Mouse (Mus musculus) bone marrow macrophage, adult 2 months (primary cell): Measurements from ENCODE around the gene Proser3.

ENCODE experiments used
- CTCF ChIP-seq: IDR thresholded peaks from 2 replicates; pipeline ENCODE4 v1.5.1; 2012; ENCODE audit warnings: low read depth, mild to moderate bottlenecking, low read length, moderate library complexity
- POLR2A ChIP-seq: IDR thresholded peaks from 2 replicates; pipeline ENCODE4 v1.6.1; 2012; ENCODE audit warnings: mild to moderate bottlenecking, low read depth, low read length, borderline replicate concordance

DNA sequence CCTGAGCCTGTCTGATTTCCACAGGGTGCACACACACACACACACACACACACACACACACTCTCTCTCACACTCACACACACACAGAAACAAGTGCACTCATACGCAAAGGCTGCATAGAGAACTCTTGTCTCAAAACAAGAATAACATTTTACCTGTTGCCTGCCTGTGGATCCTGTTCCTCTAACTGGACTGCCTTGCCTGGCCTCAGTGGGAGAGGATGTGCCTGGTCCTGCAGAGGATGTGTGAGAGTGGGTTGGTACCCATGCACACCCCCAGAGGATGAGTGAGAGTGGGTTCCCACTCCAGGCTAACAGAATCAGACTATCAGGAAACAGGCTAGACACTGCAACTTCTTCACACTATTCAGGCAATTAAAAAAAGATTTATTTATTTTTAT is 1.5 kb downstream of the Proser3 start:
- TF ChIP-seq CTCF: no peak
- no peak for TF ChIP-seq POLR2A
